Mouse (Mus musculus) thymus, postnatal 0 days (tissue): ENCODE results near the gene Evx2. TPM values are rescaled to one million over a fixed set of nuclear protein-coding genes. Genes with fewer than 3 reads are reported as not detected.
A peak's percentile ranks its signal among the peaks of the same experiment; 100 is the strongest.

ENCODE experiments used
- DNase-seq: peaks from one replicate; pipeline ENCODE4 v3.0.0-alpha.2; 2015; ENCODE audit warnings: low spot score
- microRNA-seq: library from miRNA; unstranded; fragments of <30 nt; microRNA quantifications from one replicate; pipeline ENCODE4, GENCODE M21; 2016; ENCODE audit warnings: borderline number of aligned reads
- polyA plus RNA-seq: library from polyadenylated mRNA; unstranded; fragments of >200 nt; fragmentation: Nextera tagmentation; extraction: Ambion mirVana; gene quantifications from 2 replicates; pipeline ENCODE4 v1.2.1, GENCODE M21; 2015

Evx2 gene
- polyA plus RNA-seq, 1 experiment from 2014 or later: not detected

- DNase-seq: no peak
Observed at GRCm38 (mm10) chr2:74642431-74642830, 16.9 kb downstream of the Evx2 start.

- DNase-seq: no peak
Observed at GRCm38 (mm10) chr2:74635412-74635811, 23.9 kb downstream of the Evx2 start.

DNA sequence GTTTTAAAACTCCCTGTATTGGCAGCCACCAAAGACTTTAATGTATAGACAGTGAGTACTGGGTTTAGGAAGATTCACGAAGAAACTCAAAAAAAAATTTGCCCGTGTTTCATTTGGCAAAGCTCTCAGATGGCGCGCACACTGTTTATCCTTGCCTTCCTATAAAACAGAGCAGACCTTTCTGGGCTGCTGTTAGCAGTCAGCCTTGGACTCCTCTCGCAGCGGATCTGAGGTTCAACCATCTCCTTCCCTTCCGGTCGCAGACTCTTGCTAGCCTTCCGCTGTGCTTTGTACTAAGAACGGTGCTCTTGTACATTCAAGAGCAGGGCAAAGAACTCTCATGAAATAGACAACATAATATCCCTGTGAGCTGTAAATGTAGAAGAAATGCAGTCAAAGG is 39.0 kb downstream of the Evx2 start:
- DNase-seq: no peak

GRCm38 (mm10) chr2:74619676-74620246 is 39.6 kb downstream of the Evx2 start:
- DNase-seq: no peak

- no peak for DNase-seq
Observed at GRCm38 (mm10) chr2:74617706-74618105, 41.7 kb downstream of the Evx2 start.

GRCm38 (mm10) chr2:74611406-74611805 is 48.0 kb downstream of the Evx2 start:
- DNase-seq: no peak

GRCm38 (mm10) chr2:74609350-74609749 is 50.0 kb downstream of the Evx2 start:
- DNase-seq: no peak

DNA sequence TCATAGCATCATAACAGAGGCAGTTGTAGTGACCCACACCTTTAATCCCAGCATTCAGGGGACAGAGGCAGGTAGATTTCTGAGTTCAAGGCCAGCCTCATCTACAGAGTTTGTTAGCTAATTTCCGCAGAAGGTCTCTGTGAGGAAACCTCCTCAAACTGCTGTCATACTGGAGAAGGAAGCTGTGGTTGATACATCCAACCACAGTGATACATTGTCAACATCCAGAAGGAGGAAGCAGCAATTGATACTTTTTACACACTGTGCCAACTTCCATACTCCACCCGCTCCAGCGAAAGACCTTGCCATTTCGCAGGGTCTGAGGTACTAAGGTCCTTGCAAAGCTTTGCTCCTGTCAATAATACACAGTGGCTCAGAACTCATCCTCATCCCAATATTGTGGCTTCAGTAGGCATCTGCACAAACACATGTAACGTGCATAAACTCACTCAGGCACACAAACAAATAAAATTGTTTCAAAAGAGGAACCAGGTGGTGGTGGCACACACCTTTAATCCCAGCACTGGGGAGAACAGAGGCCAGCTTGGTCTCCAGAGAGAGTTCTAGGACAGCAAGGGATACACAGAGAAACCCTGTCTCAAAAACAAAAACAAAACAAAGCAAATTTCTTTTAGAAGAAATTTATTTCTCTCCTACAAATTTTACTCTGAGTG is 53.1 kb downstream of the Evx2 start:
- peak; percentile 5 for DNase-seq

DNA sequence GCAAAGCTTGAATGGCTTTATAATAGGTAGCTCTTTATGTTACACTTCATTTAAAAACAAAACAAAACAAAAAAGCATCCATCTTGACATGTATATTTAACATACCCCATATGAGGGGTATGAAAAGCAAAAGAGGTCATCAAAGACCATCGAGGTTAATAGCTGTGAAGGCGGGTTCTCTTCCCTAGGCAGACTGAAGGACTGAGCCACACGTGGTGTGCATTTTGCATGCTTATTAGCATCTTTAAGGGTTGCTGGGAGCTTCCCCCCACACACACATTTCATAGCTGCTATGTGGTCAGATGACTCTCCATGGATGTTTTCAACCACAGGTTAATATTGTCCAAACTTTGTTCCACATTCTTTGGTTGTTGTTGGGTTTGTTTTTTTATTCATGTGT is 55.3 kb downstream of the Evx2 start:
- DNase-seq: no peak

Small RNAs within 50 kb of the gene (microRNA-seq; reads per million reads assigned to microRNA genes)
- not detected for gene Gm44463

Other genes starting within 250 kb of the Evx2 start
- gene Lnpk, start 80.1 kb downstream of the Evx2 start, polyA plus RNA-seq: 26.0 and 32.7 TPM in 2 replicates
- not detected in 2 replicates for gene Hoxd13, start 8.8 kb upstream of the Evx2 start, polyA plus RNA-seq
- gene Hoxd12, start 15.5 kb upstream of the Evx2 start, polyA plus RNA-seq: not detected in 2 replicates
- gene Hoxd11, start 20.0 kb upstream of the Evx2 start, polyA plus RNA-seq: not detected in 2 replicates
- 0.14 TPM in 1 of 2 replicates, not detected in the other for gene Hoxd10, start 32.4 kb upstream of the Evx2 start, polyA plus RNA-seq
- 0.28 and 0.52 TPM in 2 replicates for gene Hoxd9, start 38.2 kb upstream of the Evx2 start, polyA plus RNA-seq
- 0.72 and 0.73 TPM in 2 replicates for gene Hoxd8, start 45.1 kb upstream of the Evx2 start, polyA plus RNA-seq
- 0.10 and 0.37 TPM in 2 replicates for gene Hoxd3, start 52.4 kb upstream of the Evx2 start, polyA plus RNA-seq
- gene Hoxd4, start 52.4 kb upstream of the Evx2 start, polyA plus RNA-seq: 0.17 TPM in 1 of 2 replicates, not detected in the other
- not detected in 2 replicates for gene Gm28230, start 67.2 kb upstream of the Evx2 start, polyA plus RNA-seq
- gene Hoxd1, start 103.4 kb upstream of the Evx2 start, polyA plus RNA-seq: not detected in 2 replicates
- 92.9 and 95.3 TPM in 2 replicates for gene Mtx2, start 166.2 kb upstream of the Evx2 start, polyA plus RNA-seq